Mouse (Mus musculus): ENCODE measurements at regions not wholly inside any gene's neighbourhood (a gene's known extent, or its start where the extent isn't known, plus 50 kb on each side); places are given as distances from the start of the nearest gene placed in this dataset.

GRCm38 (mm10) chr2:103848923-103849700, 51.7 kb upstream of the Caprin1 start:
- Histone ChIP-seq H3K27ac (replicated peaks; ENCODE audit: low read depth, low read length) (no peak overlapping the region), H3K4me1 (ENCODE audit: control insufficient read depth, insufficient read depth, insufficient read length, low read length) (no peaks in the 10 kb centered on the region), H3K4me3 (ENCODE audit: insufficient read depth, low read depth, low read length) (no peak overlapping the region)

- no peak overlapping the region for H3K4me3 ChIP-seq (ENCODE audit: insufficient read depth, low read depth, low read length)
- H3K27ac ChIP-seq (replicated peaks; ENCODE audit: low read depth, low read length): peak overlapping the region; percentile 89
- H3K4me1 ChIP-seq (ENCODE audit: control insufficient read depth, insufficient read depth, insufficient read length, low read length): no peaks in the 10 kb centered on the region
Measured at GRCm38 (mm10) chr2:103849766-103850530, 52.5 kb upstream of the Caprin1 start.

- Histone ChIP-seq H3K4me1 (ENCODE audit: control insufficient read depth, insufficient read depth, insufficient read length, low read length) (no peaks in the 10 kb centered on the region), H3K4me3 (ENCODE audit: insufficient read depth, low read depth, low read length) (no peak overlapping the region), H3K27ac (replicated peaks; ENCODE audit: low read depth, low read length) (peak overlapping the region; percentile 89)
Measured at GRCm38 (mm10) chr2:103850531-103850816, 53.0 kb upstream of the Caprin1 start.

- H3K4me3 ChIP-seq (ENCODE audit: insufficient read depth, low read depth, low read length): no peak overlapping the region
- H3K27ac ChIP-seq (replicated peaks; ENCODE audit: low read depth, low read length): peak overlapping the region; percentile 89; the same call in 1 of the 2 replicates
- H3K4me1 ChIP-seq (ENCODE audit: control insufficient read depth, insufficient read depth, insufficient read length, low read length): no peaks in the 10 kb centered on the region
Measured at GRCm38 (mm10) chr2:103851171-103851570, 53.7 kb upstream of the Caprin1 start.

- Histone ChIP-seq H3K4me3 (ENCODE audit: insufficient read depth, low read depth, low read length) (no peak overlapping the region), H3K27ac (replicated peaks; ENCODE audit: low read depth, low read length) (no peak overlapping the region)
Measured at GRCm38 (mm10) chr2:103861226-103861625, 63.8 kb upstream of the Caprin1 start.

GRCm38 (mm10) chr2:103864254-103864653, 66.8 kb upstream of the Caprin1 start:
- no peak overlapping the region for H3K27ac ChIP-seq (replicated peaks; ENCODE audit: low read depth, low read length)
- no peak overlapping the region for H3K4me3 ChIP-seq (ENCODE audit: insufficient read depth, low read depth, low read length)
- no peaks in the 10 kb centered on the region for H3K4me1 ChIP-seq (ENCODE audit: control insufficient read depth, insufficient read depth, insufficient read length, low read length)

More at GRCm38 (mm10) chr2:103861226-103861625, 63.8 kb upstream of the Caprin1 start:
- H3K4me1 ChIP-seq (ENCODE audit: control insufficient read depth, insufficient read depth, insufficient read length, low read length): no peaks in the 10 kb centered on the region

- Histone ChIP-seq H3K27ac (replicated peaks; ENCODE audit: low read depth, low read length) (no peak overlapping the region), H3K4me3 (ENCODE audit: insufficient read depth, low read depth, low read length) (no peak overlapping the region), H3K4me1 (ENCODE audit: control insufficient read depth, insufficient read depth, insufficient read length, low read length) (no peaks in the 10 kb centered on the region)
Measured at GRCm38 (mm10) chr2:103865319-103866171, 68.1 kb upstream of the Caprin1 start.

- Histone ChIP-seq H3K27ac (replicated peaks; ENCODE audit: low read depth, low read length) (no peak overlapping the region), H3K4me1 (ENCODE audit: control insufficient read depth, insufficient read depth, insufficient read length, low read length) (no peaks in the 10 kb centered on the region), H3K4me3 (ENCODE audit: insufficient read depth, low read depth, low read length) (no peak overlapping the region)
Measured at GRCm38 (mm10) chr2:103867241-103867957, 70.0 kb upstream of the Caprin1 start.

- no peak overlapping the region for H3K4me3 ChIP-seq (ENCODE audit: insufficient read depth, low read depth, low read length)
- no peaks in the 10 kb centered on the region for H3K4me1 ChIP-seq (ENCODE audit: control insufficient read depth, insufficient read depth, insufficient read length, low read length)
- no peak overlapping the region for H3K27ac ChIP-seq (replicated peaks; ENCODE audit: low read depth, low read length)
Measured at GRCm38 (mm10) chr2:103867958-103868330, 70.5 kb upstream of the Caprin1 start.

- Histone ChIP-seq H3K27ac (replicated peaks; ENCODE audit: low read depth, low read length) (no peak overlapping the region), H3K4me1 (ENCODE audit: control insufficient read depth, insufficient read depth, insufficient read length, low read length) (no peaks in the 10 kb centered on the region), H3K4me3 (ENCODE audit: insufficient read depth, low read depth, low read length) (no peak overlapping the region)
Measured at GRCm38 (mm10) chr2:103868655-103869054, 71.2 kb upstream of the Caprin1 start.

GRCm38 (mm10) chr2:103871522-103872276, 74.2 kb upstream of the Caprin1 start:
- no peak overlapping the region for H3K4me3 ChIP-seq (ENCODE audit: insufficient read depth, low read depth, low read length)

GRCm38 (mm10) chr2:103872277-103872636, 74.8 kb upstream of the Caprin1 start:
- H3K27ac ChIP-seq (replicated peaks; ENCODE audit: low read depth, low read length): no peak overlapping the region
- no peaks in the 10 kb centered on the region for H3K4me1 ChIP-seq (ENCODE audit: control insufficient read depth, insufficient read depth, insufficient read length, low read length)
- H3K4me3 ChIP-seq (ENCODE audit: insufficient read depth, low read depth, low read length): no peak overlapping the region

More at GRCm38 (mm10) chr2:103871522-103872276, 74.2 kb upstream of the Caprin1 start:
- no peaks in the 10 kb centered on the region for H3K4me1 ChIP-seq (ENCODE audit: control insufficient read depth, insufficient read depth, insufficient read length, low read length)
- no peak overlapping the region for H3K27ac ChIP-seq (replicated peaks; ENCODE audit: low read depth, low read length)

- Histone ChIP-seq H3K4me1 (ENCODE audit: control insufficient read depth, insufficient read depth, insufficient read length, low read length) (no peaks in the 10 kb centered on the region), H3K27ac (replicated peaks; ENCODE audit: low read depth, low read length) (no peak overlapping the region), H3K4me3 (ENCODE audit: insufficient read depth, low read depth, low read length) (no peak overlapping the region)
Measured at GRCm38 (mm10) chr2:103873381-103873780, 75.9 kb upstream of the Caprin1 start.

GRCm38 (mm10) chr2:103874466-103874865, 77.0 kb upstream of the Caprin1 start:
- Histone ChIP-seq H3K27ac (replicated peaks; ENCODE audit: low read depth, low read length) (no peak overlapping the region), H3K4me3 (ENCODE audit: insufficient read depth, low read depth, low read length) (no peak overlapping the region), H3K4me1 (ENCODE audit: control insufficient read depth, insufficient read depth, insufficient read length, low read length) (no peaks in the 10 kb centered on the region)
